Mouse (Mus musculus) hindbrain, embryonic 13.5 days (tissue): ENCODE measurements around the gene Ccdc92b. TPM values are rescaled to one million over a fixed set of nuclear protein-coding genes. Genes with fewer than 3 reads are reported as not detected.

Experiments
- ATAC-seq: fragments of 200-750 bp; cut with Nextera tagmentation; 2 replicates; pipeline ENCODE4 v1.8.0; 2017; ENCODE audit warnings: moderate TSS enrichment; ENCODE audit not compliant: low FRiP score
- H3K27ac ChIP-seq: fragments of 300-500 bp; sonication (generic); 2 replicates; pipeline ENCODE4 v1.5.1; 2015; ENCODE audit warnings: inconsistent platforms, mild to moderate bottlenecking, moderate library complexity
- H3K27me3 ChIP-seq: fragments of 300-500 bp; sonication (generic); 2 replicates; pipeline ENCODE4 v1.6.1; 2015; ENCODE audit warnings: mild to moderate bottlenecking, inconsistent platforms
- H3K36me3 ChIP-seq: fragments of 300-500 bp; sonication (generic); 2 replicates; pipeline ENCODE4 v1.6.1; 2015; ENCODE audit warnings: mild to moderate bottlenecking, inconsistent platforms
- H3K4me1 ChIP-seq: fragments of 300-500 bp; sonication (generic); replicated peaks from 2 replicates; pipeline ENCODE4 v1.6.1; 2015; ENCODE audit warnings: inconsistent platforms
- H3K4me2 ChIP-seq: fragments of 300-500 bp; sonication (generic); 2 replicates; pipeline ENCODE4 v1.6.1; 2015; ENCODE audit warnings: inconsistent platforms, mild to moderate bottlenecking, moderate library complexity
- H3K4me3 ChIP-seq: fragments of 300-500 bp; sonication (generic); 2 replicates; pipeline ENCODE4 v1.5.1; 2015; ENCODE audit warnings: mild to moderate bottlenecking, inconsistent platforms
- H3K9ac ChIP-seq: fragments of 300-500 bp; sonication (generic); 2 replicates; pipeline ENCODE4 v1.6.1; 2015; ENCODE audit warnings: mild to moderate bottlenecking, inconsistent platforms
- H3K9me3 ChIP-seq: fragments of 300-500 bp; sonication (generic); 2 replicates; pipeline ENCODE4 v1.6.1; 2016; ENCODE audit warnings: inconsistent platforms
- WGBS: fragments of 180-500 bp; shearing (Covaris S2); methylation state at CpG from one replicate; pipeline ENCODE4 v1.1.7; 2015; 5-methylcytosine and 5-hydroxymethylcytosine counted together
- polyA plus RNA-seq: library from polyadenylated mRNA; unstranded; fragments of >200 nt; fragmentation: Nextera tagmentation; extraction: Ambion mirVana; gene quantifications from 2 replicates; pipeline ENCODE4 v1.2.1, GENCODE M21; 2015

Gene Ccdc92b
- polyA plus RNA-seq, 1 experiment from 2014 or later: 2.0 TPM

DNA sequence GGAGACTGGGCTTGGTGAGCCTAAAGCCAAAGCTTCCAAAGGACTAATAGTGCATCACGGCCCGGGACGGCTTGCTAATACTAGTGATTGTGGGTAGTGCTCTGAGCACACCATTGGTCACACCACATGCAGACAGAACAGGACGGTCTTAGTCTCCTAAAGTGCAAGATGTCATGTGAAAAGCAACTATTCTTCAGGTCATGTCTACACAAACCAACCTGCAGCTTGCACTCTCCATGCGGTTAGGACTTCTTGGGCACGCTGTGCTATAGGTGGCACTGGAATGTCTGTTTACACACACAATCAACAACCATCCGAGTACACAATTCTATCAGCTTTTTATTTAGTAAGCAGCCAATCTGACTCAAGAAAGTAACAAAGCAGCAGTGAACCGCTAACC is 55.3 kb downstream of the Ccdc92b start:
- H3K4me2 ChIP-seq: no peak overlapping the region
- H3K4me3 ChIP-seq: no peak overlapping the region
- H3K27me3 ChIP-seq: no peaks in the 10 kb centered on the region
- H3K36me3 ChIP-seq: peaks cover 46% of the 10 kb centered on the region
- H3K27ac ChIP-seq: no peak overlapping the region
- no peak for ATAC-seq
- no peaks in the 10 kb centered on the region for H3K9me3 ChIP-seq
- 95% methylated on average over 8 of the region's 8 CpGs for WGBS
- H3K4me1 ChIP-seq: no peaks in the 10 kb centered on the region
- H3K9ac ChIP-seq: no peak overlapping the region

DNA sequence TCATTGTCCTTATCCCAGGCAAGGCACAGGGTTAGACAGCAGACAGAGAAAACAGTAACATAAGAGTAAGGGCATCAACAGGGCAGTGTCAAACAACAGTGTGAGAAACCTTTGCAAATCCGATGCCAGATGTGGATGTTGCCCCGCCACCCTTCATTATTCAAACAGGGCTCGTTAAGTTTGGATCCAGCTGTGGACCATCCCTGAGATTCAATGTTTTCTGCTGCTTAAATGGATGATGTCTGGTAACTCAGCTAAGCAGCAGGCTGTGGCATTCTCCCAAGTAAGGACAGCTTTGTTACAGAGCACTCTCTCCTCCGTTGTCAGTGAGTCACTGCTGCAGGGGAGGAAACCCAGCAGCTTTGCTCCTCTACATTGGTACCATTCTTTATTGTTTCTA is 55.8 kb downstream of the Ccdc92b start:
- H3K36me3 ChIP-seq: peaks cover 49% of the 10 kb centered on the region
- no peak overlapping the region; the same call in 1 of the 2 replicates for H3K27ac ChIP-seq
- no peak overlapping the region for H3K4me2 ChIP-seq
- ATAC-seq: no peak
- no peak overlapping the region for H3K4me3 ChIP-seq
- no peaks in the 10 kb centered on the region for H3K9me3 ChIP-seq
- whole genome bisulfite sequencing: 93% methylated on average over 4 of the region's 4 CpGs
- no peaks in the 10 kb centered on the region for H3K4me1 ChIP-seq
- H3K27me3 ChIP-seq: no peaks in the 10 kb centered on the region
- H3K9ac ChIP-seq: no peak overlapping the region

Other genes with a start within 250 kb of the Ccdc92b start
- 10.4 and 10.6 TPM in 2 replicates for gene Rap1gap2, start 8.7 kb upstream of the Ccdc92b start, polyA plus RNA-seq
- 14.3 and 16.8 TPM in 2 replicates for gene Cluh, start 29.9 kb downstream of the Ccdc92b start, polyA plus RNA-seq
- gene Pafah1b1, start 105.1 kb downstream of the Ccdc92b start, polyA plus RNA-seq: 62.2 and 75.3 TPM in 2 replicates
- gene Mettl16, start 151.2 kb downstream of the Ccdc92b start, polyA plus RNA-seq: 53.8 and 55.4 TPM in 2 replicates
- 9.0 and 9.1 TPM in 2 replicates for gene Mnt, start 211.3 kb downstream of the Ccdc92b start, polyA plus RNA-seq